Mouse (Mus musculus) left cerebral cortex, postnatal 4 days (tissue): ENCODE results near the gene Usp10. TPM values are rescaled to one million over a fixed set of nuclear protein-coding genes. Genes with fewer than 3 reads are reported as not detected.

Experiments used
- DNase-seq: peaks from one replicate; pipeline ENCODE4 v3.0.0-alpha.2; 2022
- intact Hi-C: fragments of 180-260 bp; cut with DNase I; formaldehyde crosslinking; loops from one replicate; pipeline ENCODE4 v1.15.1; 2025
- total RNA-seq, 2 experiments: library from RNA; stranded (reverse); gene quantifications; 2 replicates each; pipeline ENCODE4 v1.2.3; 2021

The Usp10 gene
- total RNA-seq, 2 experiments from 2014 or later: 150 to 152 TPM

DNA sequence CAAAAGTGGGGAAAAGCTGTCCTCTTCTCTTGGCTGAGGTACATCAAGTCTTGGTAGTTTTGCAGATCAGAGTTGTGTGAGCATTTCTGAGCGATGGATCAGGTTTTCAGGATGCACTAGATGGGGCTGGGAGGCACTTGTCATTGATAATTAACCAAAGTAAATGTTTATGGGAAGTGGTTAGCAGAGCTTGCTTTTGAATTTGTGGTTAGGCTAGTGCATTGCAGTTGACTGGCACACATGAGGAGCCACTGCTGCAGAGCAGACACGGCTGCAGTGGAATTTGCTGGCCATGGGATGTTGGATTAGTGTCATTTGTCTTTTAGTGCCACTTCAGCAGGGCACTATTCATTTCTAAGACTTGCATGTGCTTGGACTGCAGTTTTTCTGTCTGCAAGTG lies 4.0 kb downstream of the Usp10 start:
- intact Hi-C loops: no loop called here
- DNase-seq: no peak

DNA sequence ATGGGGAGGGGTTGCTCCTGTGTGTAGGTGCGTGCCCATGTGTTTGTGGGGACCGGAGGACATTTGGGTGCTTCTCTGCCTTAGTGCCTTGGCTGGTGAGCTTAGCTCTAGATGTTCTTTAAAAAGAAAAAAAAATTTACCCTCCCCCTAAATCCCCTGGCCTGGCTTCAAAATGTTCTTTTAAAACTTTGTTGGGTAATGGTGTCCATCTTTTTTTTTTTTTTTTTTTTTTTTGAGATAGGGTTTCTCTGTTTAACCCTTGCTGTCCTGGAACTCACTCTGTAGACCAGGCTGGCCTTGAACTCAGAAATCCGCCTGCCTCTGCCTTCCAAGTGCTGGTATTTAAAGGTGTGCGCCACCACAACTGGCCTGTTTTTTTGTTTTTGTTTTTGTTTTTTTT lies 5.1 kb downstream of the Usp10 start:
- DNase-seq: no peak
- intact Hi-C loops: no loop called here

DNA sequence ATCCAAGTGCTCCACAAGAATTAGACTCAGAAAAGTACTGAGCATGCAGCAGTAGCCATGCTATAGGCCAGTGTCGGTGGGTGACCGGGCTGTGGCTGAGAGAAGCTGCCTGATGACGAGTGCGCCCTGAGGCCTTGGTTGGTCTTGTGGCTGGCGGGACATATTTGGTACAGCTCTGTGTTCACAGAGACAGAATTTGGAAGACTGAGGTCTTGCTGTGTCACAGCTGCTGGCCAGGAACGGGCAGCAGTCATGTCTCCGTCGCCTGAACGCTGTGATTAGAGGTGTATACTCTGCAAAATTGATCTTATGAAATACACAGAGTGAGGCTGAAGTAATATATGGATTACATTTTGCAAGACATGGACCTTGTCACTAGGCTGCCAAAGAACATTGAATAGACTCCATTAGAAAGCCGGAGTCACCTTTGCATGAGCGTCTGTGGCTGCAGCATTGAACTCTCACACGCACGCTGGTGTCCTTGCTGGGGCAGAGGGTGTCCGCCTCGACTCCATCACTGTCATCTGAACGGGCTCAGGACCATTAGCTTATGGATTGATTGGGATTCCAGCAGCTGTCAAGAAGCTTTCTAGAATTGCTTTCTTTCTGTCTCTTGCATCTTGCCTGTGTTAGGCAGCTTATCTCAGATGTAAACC lies 6.2 kb downstream of the Usp10 start:
- DNase-seq: no peak
- intact Hi-C loops: no loop called here

DNA sequence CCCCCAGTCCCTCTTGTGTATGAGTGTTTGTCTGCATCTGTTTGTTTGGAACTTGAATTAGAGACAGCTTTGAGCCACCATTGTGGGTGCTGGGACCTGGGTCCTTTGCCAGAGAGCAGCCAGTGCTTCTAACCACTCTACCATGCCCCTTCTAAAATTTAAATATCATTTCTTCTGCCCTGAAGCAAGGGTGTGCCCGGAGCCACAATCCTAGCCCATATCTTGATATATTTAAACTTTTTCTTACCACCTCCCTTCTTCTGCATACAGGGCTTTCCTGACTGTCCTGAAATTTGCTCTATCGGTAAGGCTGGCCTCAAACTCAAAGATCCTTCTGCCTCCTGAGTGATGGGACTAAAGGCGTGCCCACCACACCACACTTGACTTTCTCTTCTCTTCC lies 7.3 kb downstream of the Usp10 start:
- intact Hi-C loops: no loop called here
- no peak for DNase-seq

DNA sequence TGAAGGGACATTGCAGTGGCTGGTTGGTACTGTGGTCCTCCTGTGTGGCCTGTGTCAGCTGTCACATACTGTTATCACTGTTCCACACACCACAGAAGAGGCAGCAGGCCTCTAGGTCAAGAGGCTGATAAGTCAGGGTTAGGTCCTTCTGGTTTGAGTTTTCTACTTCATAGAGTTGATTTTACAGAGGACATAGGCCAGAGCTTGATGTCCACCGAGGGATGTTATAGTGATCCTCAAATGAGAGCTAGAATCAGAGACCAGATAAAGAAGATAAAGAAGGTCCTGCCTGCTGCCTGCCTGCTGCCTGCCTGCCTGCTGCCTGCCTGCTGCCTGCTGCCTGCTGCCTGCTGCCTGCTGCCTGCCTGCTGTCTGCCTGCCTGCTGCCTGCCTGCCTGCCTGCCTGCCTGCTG lies 8.0 kb downstream of the Usp10 start:
- intact Hi-C loops: no loop called here
- DNase-seq: no peak

DNA sequence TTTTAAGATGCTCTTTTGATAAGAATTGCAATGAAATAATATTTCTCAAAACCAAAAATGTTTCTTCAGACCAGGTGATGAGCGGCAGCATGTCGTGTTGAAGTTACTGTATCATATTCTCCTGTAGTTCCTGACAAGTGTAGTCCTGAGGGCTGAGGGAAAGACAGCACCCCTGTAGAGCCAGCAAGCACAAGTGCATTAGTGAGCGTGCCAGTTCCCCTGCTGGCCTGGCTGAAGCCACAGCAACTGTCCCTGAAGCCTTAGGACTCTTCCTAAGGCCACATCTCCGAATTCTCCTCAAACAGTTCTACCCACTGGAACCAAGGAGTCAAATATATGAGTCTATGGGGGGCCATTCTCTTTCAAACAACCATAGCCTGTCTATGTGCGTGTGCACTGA lies 13.1 kb downstream of the Usp10 start:
- DNase-seq: no peak
- intact Hi-C loops: loop anchor here (10.0 kb wide), 1 partner anchor 138 kb away; no protein-coding TSS in a partner anchor

DNA sequence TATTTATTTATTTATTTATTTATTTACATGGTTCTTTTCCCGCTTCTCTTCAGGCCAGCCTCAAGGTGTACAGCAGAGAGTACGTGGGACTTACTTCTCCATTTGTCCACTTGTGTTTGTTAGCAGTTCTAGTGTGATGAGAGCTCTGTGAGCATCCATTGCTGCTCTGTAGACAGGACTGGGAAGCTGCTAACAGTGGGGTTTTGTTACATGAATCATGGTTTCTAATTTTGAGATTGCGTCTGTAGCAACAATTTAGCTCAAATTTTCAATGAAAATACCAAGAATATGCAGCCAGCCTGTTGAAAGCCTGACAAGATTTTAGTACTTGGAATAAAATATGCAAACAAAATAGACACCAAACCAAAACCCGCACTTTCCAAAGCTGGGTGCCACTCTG lies 15.3 kb downstream of the Usp10 start:
- intact Hi-C loops: loop anchor here (10.0 kb wide), 1 partner anchor 141 kb away; no protein-coding TSS in a partner anchor
- no peak for DNase-seq

DNA sequence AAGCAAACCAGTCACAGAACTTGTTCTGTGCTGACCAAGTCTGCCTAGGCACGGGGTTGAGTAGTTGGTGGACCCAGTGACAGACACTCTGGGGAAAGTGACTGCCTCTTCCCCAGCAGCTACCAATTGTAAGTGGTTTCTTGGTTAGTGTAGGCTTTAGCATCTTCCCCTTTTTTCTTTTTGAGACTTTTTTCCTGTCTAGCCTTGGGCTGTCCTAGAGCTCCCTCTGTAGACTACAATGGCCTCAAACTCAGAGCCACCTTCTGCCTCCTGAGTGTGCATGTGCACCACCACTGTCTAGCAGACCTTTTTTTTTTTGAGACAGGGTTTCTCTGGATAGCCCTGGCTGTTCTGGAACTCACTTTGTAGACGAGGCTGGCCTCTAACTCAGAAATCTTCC lies 16.3 kb downstream of the Usp10 start:
- intact Hi-C loops: loop anchor here (10.0 kb wide), 1 partner anchor 142 kb away; no protein-coding TSS in a partner anchor
- no peak for DNase-seq

DNA sequence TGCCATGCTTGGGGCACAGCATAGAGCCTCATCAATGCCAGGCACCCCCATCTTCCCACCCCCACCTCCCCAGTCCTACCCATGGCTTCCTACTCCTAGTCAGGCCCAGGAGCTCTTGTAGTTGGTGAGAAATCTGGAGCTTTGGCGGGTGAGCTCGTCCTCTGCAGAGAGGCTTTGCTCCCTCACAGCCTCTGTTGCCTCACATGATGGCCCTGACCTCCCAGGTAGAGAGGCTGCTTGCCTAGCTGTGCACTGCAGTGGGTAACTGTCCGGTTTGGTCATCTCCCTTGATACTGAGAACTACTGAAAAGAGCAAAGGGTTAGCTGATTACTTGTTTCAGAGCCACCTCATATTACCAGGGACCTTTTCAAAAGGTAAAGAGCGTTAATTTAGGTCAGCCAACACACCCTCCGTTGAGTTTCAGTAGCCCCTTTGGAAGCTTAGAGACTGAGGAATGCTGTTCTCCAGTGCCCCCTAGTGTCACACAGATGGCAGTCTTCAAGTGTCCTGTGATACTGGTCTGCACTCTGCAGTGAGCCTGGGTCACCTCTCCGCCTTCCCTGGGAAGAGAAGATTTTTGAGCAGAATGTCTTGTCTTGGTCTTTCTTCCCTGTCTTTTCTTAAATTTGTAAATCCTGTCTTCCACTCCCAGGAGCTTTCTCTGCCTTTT lies 17.4 kb downstream of the Usp10 start:
- intact Hi-C loops: loop anchor here (10.0 kb wide), 1 partner anchor 143 kb away; no protein-coding TSS in a partner anchor
- peak; percentile 40 for DNase-seq

DNA sequence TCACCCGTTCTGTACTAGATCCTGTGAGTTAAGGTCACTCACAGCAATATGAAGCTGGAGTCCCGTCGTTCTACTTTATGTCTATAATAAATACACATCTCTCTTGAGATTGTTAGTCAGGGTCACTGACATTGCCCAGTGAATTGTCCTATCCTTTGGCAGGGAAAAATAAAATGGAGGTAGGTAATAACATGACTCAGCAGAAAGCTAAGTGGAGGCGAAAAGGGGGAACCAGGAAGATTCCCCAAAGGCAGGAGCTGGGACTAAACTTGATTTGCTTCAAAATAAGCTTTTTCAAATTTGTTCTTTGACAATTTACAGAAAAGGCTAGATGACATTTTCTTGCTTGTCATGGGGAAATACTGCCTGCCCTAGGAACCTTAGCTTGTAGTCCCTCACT lies 21.2 kb downstream of the Usp10 start:
- intact Hi-C loops: no loop called here
- no peak for DNase-seq

DNA sequence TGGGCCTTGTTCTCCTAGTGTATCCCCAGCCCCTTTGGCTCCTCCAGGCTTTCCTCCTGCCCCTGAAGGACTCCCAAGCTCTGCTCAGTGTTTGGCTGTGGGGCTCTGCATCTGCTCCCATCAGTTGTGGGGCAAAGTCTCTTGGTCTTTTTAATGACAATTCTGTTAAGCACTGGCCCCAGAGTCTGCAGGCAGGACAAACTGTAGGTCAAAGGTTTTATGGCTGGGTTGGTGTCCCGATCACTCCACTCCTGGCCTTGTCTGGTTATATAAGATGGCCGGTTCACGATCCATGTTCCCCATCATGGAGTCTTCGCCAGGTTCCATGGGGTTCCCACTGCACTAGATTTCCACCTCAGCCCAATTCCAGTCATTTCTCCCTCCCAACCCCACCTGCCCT lies 23.5 kb downstream of the Usp10 start:
- intact Hi-C loops: no loop called here

DNA sequence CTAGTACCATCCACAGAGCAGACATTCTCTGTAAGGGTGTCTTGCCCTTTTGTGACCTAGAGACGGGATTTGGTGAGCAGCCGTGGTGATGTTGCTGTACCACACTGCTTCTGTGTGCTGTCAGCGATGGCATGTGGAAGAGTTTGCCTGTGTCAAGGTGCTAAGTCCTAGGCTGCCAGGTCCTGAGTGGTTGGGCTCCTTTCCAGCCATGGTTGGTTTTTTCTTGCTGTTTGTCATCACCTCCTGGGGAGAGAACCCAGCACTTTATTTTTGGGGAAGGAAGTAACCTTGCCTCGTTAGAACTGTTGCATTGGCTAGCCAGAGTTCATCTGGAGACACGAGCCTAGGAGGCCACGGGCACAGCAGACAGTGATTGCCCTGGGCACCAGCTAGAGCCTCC lies 25.4 kb downstream of the Usp10 start:
- intact Hi-C loops: no loop called here
- DNase-seq: no peak

More for the DNA sequence above, 23.5 kb downstream of the Usp10 start:
- DNase-seq: no peak

DNA sequence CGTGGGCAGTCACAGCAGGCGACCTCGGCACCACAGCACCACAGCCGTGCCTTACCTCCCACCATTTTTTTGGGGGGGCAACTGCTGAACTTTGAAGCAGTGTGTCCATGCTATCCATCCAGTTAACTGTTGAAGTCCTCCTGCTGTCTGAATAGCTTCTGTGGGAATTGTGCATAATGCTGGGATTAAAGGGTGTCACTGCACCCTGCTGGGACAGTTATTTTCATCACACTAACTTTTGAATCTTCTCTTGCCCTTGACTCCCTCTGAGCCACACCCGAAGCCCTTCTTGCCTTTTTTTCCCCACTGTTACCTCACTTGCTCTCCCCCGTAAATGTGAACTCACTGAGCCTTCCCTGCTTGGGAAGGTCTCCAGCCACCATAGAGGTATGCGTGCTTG lies 28.3 kb downstream of the Usp10 start:
- DNase-seq: no peak
- intact Hi-C loops: no loop called here

DNA sequence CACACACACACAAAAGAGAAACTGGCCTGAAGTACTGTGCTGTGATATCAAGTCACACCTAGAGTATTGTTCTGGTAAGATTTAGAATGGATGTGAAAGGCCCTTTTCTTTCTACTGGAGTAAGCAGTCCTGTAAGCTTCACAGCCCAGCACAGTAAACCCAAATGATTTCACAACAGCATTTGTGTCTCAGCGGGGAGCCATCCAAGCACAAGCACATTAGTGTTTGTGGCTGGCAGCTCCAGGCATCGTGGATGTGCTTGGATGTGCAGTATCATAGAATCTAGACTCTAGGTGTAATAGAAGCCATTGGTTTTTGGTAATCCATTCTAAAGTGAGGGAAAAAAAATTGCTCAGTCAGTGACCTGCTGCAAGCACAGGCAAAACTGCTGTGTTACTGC lies 29.2 kb downstream of the Usp10 start:
- intact Hi-C loops: no loop called here
- DNase-seq: no peak

DNA sequence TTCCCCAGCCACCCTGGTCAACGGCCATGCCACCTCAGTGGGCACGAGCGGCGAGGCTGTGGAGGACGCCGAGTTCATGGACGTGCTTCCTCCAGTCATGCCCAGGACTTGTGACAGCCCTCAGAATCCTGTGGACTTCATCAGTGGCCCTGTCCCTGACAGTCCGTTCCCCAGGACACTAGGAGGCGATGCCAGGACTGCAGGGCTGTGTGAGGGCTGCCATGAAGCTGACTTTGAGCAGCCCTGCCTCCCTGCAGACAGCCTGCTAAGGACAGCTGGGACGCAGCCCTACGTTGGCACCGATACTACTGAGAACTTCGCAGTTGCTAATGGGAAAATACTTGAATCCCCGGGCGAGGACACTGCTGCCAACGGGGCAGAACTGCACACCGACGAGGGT lies 31.3 kb downstream of the Usp10 start:
- intact Hi-C loops: no loop called here
- peak; percentile 72 for DNase-seq

DNA sequence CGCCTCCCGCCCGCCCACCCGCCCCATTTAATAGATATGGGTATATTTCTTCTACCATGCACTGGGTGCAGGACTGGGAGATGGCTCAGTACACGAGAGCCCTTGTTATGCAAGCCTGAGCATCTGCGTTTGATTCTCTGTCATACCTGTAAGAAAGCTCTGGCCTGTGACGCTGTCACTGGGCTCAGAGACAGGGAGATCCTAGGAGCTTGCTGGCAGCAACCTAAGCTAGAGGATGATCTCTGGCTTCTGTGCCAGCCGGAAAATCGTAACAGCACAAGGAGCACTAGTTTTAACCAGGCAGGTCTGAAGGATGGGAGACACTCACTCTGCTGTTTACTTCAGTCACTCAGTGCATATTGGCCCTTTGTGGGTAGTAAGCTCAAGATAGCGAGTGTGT lies 33.5 kb downstream of the Usp10 start:
- DNase-seq: no peak
- intact Hi-C loops: no loop called here

DNA sequence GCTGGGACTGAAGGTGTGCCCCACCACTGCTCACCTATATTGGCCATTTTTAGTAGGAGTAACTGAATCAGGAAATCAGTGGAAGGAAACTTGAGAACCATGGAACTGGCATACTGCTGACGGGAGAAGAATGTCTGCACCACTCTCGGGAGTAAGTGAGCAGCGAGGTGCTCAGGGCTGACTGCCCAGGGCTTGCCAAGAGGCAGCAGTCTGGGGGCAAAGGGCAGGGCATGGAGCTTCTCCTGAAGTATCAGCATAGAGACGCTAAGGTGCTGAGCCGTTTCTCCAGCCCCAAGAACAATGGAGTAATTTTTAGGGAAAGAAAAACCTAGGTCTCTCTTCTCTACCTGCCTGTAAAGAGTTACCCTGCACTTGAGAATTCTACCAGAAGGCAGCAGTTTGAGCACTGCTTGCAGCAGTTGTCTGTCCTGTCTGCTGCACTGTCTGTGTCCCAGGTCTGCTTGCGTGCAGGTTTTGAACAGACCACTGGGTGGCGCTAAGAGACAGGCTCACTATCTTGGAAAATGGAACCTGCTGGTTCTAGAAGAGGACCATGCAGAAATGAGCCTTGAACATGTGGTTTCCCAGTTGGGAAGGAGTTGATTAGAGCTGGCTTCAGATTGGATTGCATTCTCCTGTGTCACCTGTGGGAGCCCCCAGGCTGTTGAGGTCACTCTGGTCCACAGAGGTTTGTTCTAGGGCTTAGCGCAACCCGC lies 34.1 kb downstream of the Usp10 start:
- intact Hi-C loops: no loop called here
- peak; percentile 69 for DNase-seq

DNA sequence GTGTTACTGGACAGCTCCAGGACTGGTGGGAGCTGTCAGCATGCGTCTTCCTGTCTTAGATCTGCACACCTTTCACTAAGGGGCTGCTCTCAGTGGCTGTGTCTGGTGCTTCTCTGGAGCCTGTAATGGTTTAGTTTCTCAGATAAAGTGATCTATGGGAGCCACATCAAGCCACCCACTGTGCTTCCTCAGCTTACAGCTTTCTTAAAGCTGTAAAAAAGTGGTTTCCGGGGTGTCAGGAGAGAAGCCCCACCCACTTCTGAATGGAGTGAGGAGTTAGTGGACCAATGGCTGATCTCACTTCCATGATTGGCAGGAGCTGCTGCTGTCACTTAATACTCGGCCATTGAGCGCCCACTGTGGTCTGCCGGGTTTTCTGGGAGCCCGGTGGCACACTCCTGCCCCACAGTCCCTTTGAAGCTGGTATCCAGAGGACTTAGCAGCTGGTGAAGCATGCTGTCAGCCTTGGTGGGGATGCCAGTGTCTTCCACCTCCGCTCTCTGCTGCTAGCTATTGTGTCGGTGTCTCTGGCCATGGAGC lies 36.2 kb downstream of the Usp10 start:
- intact Hi-C loops: loop anchor here (5.0 kb wide), 1 partner anchor 131 kb away; no protein-coding TSS in a partner anchor

DNA sequence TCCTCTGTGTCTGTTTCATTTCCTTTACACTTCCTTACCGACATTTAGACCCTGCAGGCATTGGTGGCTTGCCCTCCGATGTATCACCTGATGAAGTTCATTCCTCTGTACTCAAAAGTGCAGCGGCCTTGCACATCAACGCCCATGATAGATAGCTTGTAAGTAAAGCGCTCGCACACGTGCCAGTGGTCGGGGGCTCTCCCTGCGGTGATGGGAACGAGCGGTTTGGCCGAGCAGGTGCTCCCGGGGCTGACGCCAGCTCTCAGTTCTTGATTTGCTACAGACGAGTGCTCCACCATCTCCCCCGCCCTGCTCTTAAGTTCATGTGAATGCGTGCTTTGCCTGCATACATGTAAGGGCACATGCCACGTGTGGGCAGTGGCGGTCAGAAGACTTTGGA lies 37.5 kb downstream of the Usp10 start:
- DNase-seq: no peak
- intact Hi-C loops: loop anchor here (5.0 kb wide), 1 partner anchor 130 kb away; no protein-coding TSS in a partner anchor

More for the DNA sequence above, 36.2 kb downstream of the Usp10 start:
- no peak for DNase-seq

DNA sequence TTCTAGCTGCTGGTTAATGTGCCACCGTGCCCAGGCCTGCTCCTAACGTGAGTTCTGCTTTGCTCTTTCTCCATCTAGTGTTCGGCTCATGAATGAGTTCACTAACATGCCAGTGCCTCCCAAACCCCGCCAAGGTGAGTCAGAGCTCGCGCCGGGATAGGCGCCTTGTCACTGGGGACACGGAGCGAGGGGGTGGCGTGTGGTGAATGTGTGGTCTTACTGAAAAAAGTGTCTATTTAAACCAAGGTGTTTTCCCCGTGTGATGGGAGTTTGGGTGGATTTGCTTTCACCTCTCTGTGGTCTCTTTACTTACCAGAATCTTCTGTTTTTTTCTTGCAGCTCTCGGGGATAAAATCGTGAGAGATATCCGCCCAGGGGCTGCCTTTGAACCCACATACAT lies 38.2 kb downstream of the Usp10 start:
- DNase-seq: no peak
- intact Hi-C loops: loop anchor here (5.0 kb wide), 1 partner anchor 129 kb away; no protein-coding TSS in a partner anchor

DNA sequence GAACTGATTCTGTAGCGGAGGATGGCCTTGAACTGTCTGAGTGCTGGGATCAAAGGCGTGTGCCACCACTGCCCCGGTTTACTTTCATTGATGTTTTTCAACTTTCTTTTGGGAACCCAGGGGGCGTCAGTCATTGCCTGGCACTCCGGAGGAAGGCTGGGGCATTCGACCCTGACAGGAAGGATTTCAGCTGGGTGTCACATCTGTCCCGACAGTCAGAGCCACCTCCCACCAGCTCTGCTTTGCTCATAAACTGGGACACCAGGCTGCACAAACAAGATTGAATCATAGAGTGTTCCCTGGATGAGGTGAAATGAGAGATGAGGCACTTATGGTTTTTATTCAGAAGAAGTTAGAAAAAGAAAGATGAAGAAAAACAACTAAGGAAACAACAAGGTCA lies 42.1 kb downstream of the Usp10 start:
- intact Hi-C loops: no loop called here
- DNase-seq: no peak
